Mouse (Mus musculus): ENCODE results near the gene Far2. TPM values are rescaled to one million over a fixed set of nuclear protein-coding genes. Genes with fewer than 3 reads are reported as not detected.

Far2 gene
- 23.0 and 25.8 TPM in 2 replicates for polyA plus RNA-seq (2015; fragmentation: Nextera tagmentation; extraction: Ambion mirVana)

DNA sequence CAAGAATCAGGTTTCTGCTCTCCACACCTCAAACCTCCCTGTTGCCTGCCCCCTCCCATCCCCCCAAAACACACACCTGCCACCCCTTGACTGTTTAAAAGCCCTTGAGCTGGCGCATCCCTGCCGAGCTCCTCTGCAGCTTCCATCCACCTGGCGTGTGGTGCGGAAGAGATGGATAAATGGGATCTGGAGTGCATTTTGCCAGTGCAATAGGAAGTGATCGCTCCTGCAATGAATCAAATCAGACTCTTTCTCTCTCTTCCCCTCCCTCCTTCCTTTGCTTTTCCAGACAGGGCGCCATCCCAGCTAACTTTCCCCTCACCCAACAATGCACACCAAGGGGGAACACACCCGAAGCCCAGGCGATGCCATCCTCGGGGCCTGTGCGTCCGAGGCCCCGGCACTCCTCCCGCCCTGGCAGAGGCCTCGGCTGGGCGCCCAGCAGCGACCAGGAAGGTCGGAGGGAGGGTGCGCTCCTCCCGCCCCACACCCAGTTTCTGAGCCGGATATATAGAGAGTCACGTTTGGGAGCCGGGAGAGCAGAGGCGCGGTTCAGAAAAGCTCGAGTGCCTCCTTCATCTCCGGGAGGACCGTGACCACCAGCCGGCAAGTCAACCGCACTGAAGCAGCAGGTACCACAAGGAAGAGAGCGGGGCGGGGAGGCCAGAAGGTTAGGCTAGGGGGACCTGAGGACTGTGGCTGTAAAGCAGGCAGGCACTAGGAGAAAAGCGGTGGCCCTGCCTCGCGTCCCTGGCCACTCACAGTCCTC, at the start of gene Far2:
Far2 (plus strand) TSS at position 379 of the 769 bp plus-strand sequence.

DNA sequence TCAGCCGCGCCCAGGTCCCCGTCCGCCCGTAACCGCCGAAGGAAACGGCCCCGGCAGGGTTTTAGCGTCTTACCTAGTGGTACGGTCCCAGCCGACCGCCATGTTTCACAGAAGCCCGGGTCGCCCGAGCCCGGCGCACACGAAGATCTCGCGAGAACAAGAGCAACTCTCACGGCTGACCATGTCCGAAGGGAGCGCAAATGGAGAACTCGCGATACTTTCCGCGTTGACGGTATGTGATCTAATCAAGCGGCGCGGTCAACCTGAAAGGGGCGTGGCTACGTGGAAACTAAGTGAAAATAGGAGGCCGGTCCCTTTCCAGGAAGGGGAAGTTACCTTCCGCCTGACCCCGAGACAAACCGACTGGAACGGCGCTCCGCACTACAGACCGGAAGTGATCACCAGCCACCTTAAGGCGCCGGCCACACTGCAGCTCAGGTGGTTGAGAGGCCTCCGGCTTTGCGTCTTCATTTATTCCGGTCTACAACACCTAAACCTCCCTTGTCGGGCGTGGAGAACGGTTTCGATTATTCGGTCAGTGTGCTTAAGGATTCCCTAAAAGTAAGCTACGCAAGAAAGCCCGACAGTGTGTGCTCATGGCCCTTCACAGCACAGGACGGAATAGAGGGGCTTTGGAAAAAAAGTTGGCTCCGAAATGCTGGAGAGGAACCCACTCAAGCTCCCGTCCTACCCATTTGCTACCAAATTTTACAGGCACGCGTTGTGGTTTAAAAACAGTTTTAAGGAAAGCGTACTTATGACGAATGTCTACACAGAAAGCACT, 165.0 kb downstream of the Far2 start, which contains the start of gene Ergic2:
Ergic2 (minus strand) TSS at position 478 of the 784 bp plus-strand sequence.

Other genes with a start within 250 kb of the Far2 start
- 185 and 228 TPM in 2 replicates for gene Ergic2, start 165.1 kb downstream of the Far2 start, polyA plus RNA-seq (2015; fragmentation: Nextera tagmentation; extraction: Ambion mirVana)

All from neural tube, postnatal 0 days (tissue).